Mouse (Mus musculus): ENCODE measurements around the gene Tlr7. TPM values are rescaled to one million over a fixed set of nuclear protein-coding genes. Genes with fewer than 3 reads are reported as not detected.
"Not testable (repeated sequence)": the region's sequence is repeated elsewhere in the genome, so short reads cannot be mapped to it uniquely, and the experiment has no call there.

Gene Tlr7
- total RNA-seq (2015; ENCODE audit: low replicate concordance) (5.8 and 15.5 TPM in 2 replicates), total RNA-seq (2017; ENCODE audit: low replicate concordance) (3.6 and 3.9 TPM in 2 replicates)

DNA sequence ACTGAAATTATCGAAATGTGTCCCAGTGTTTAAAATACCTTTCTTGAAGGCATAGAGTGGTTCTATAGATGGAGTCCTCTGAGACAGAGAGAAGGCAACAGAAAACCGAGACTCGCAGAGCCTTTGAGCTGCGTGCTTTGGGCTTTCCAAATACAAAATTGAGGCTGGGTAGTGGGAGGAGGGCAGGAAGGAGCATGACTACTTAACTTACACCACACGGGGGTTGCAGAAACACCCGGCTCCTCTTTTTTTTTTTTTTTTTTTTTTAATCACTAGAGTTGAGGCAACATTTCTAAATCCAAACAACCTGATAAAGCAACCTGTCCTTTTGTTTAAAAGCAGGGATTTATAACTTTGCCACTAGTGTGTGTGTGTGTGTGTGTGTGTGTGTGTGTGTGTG lies at the start of gene Tlr7:
TSS of gene Tlr7 (minus strand) at position 160 of the 400 bp plus-strand sequence.
- ATAC-seq (replicated peaks; ENCODE audit: low FRiP score, poor library complexity, severe bottlenecking): no peak

DNA sequence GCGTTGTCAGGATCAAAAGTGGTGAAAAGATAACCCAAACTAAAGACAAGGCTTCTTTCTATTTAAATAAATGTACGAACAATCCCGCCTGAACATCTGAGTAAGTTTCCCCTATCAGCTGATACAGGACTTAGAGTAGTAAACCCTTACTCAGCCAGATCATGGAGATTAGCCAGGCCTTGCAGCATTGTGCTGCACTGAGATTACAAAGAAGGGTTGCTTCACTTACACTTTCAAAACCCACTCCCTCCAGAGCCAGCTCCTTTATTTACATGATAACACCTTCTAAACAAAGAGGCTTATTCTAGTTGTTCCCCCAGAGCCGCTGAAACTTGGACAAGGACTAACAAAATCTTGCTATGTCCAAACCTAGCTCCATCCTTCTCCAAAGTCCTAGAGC lies 49.7 kb upstream of the Tlr7 start:
- no peak for ATAC-seq (replicated peaks; ENCODE audit: low FRiP score, poor library complexity, severe bottlenecking)

DNA sequence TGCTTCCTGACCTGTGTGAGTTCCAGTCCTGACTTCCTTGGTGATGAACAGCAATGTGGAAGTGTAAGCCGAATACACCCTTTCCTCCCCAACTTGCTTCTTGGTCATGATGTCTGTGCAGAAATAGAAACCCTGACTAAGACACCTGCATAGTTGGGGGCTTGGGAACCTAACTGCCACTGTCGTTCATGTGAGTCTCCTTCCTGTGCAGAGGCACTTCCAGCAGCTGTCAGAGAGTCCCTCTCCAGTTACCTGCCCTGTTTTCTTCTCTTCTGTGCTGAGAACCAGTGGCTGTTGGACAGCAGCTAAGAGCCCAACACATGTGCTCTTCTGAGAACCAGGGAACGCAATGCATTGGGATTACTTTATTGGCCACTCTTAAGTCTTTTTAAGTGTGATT lies 30.9 kb upstream of the Tlr7 start:
- not testable (repeated sequence) for ATAC-seq (replicated peaks; ENCODE audit: low FRiP score, poor library complexity, severe bottlenecking)

DNA sequence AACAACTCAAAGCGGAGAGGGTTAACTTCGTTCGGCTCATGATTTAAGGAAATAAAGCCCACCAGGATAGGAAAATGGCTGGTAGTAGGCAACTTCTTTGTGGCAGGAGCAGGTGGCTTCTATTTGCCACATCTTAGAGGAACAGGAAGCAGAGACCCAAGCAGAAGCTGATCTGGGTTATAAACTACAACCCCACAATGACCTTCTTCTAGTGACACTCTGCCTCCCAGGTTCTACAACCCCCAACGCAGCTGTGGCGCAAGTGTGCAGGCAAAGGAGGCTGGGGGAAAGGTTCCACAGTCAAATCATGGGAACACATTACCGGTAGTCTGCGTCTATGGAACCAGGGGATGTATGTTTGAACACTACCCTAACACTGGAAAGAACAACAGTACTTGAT lies 29.3 kb upstream of the Tlr7 start:
- no peak for ATAC-seq (replicated peaks; ENCODE audit: low FRiP score, poor library complexity, severe bottlenecking)

DNA sequence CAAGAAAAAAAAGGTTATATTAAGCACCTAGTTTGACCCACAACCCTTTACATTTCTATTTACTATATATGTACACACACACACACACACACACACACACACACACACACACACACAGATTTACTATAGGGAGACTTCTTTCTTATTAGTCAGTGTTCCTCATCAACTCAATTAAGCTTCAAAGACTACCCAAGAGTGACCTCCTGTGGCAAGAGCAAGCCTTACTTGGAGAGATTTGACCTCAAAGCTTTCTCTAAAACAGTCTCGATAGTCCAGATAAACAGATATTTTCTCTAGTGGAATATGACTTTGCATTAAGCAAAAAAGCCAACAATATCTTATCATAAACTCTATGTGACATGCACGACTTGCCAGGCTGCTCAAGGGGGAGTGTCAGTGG lies 27.1 kb upstream of the Tlr7 start:
- ATAC-seq (replicated peaks; ENCODE audit: low FRiP score, poor library complexity, severe bottlenecking): no peak

DNA sequence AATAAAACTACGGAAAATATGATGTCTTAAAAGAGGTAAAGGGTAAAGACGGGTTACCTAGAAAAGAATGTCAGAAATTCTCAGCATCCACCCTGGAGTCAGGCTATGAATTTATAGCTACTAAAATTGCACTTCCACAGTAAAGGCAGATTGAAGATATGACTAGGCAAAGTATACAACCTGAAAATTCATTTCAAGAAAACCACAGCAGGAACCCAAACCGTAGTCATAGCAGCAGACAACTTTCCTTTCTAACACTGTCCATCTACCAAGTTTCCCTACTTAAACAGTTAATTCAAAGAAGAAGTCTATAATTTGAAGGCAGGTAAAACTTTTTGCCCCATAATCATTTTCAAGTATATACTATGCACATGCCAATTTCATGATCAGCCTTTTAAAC lies 25.6 kb upstream of the Tlr7 start:
- no peak for ATAC-seq (replicated peaks; ENCODE audit: low FRiP score, poor library complexity, severe bottlenecking)

DNA sequence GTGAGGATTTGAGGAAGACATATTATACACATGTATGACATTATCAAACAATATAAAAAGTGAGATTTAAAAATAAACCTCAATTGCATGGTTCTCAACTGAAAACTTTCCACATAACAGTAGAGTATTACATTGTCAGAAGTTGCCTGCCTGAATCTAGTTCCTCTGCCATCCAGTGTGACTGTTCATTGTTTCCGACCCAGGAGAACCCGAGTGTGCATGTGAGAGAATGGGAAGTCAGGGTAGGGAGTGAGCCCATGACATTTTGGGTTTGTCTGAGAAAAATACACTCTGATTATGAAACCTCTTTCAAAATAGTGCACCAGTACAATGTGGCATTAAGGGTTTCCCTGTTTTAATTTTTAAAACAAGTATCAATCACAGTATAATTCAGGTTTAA lies 23.3 kb upstream of the Tlr7 start:
- ATAC-seq (replicated peaks; ENCODE audit: low FRiP score, poor library complexity, severe bottlenecking): no peak

DNA sequence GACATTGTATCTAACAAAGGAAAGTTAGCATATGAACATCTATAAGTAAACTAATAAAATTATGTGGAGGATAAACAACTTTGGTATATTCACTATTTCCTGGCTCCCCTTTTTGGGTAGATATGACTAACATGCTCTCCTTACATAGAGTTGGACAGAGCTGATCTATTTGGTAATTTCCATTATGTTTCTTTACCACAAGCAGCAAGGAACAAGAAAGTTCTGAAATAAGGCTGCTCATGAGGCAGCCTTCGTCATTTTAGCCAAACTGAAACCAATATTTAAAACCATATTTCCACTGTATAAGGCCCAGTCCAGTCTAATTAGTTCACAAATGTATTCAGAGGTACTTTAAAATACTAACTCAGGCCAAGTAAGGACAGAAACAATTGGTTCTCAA lies 16.1 kb upstream of the Tlr7 start:
- ATAC-seq (replicated peaks; ENCODE audit: low FRiP score, poor library complexity, severe bottlenecking): no peak

DNA sequence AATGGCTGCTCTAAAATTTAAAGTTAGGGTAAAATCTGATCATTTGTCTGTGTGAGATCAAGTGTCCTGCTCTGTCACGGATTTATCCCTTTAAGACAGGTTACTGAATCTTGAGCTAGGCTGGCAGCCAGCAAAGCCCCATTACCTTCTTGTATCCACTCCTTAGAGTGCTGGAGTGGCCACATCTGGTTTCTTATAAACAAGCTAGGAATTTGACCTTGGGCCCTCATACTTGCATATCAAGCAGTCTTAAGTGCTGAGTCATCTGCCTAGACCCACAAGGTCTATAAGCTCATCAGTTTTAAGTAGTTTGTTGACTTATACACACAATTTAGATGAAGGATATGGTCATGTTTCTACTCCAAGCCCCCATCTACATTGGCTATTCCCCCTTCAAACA lies 14.0 kb upstream of the Tlr7 start:
- ATAC-seq (replicated peaks; ENCODE audit: low FRiP score, poor library complexity, severe bottlenecking): no peak

DNA sequence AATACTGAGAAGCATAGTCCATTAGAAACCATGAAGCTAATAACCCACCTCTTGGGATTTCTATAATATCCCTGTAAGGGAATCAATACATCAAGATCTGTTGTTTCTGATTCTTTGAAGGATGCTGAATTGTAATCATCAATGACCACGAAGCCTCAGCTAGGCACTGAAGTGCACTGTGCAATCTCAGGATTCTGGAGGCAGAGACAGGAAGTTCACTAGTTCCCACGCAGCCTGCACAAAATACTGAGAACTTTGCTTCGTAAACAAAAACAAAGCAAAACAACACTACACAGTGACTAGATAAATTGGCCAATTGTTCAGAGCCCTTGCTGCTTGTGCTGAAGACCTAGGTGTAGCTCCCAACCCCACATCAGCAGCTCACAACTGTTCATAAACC lies 11.5 kb upstream of the Tlr7 start:
- ATAC-seq (replicated peaks; ENCODE audit: low FRiP score, poor library complexity, severe bottlenecking): no peak

DNA sequence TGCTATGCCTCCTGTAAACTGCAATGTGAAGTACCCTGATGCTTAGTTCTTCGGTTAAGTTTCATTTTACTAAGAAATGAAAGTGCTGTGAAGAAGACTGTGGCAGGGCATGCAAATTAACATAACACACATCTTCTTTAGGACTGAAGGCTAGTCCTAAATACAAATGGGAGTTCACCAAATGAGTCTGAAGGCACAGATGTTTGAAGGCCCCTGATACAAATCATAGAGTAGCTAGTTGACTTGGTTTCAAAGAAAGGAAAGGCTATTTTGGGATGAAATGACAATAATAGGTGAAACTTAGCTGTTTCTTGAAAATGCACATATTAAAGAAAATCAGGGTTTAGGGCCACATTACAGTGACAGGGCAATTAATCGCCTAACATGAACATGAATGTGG lies 9.8 kb upstream of the Tlr7 start:
- no peak for ATAC-seq (replicated peaks; ENCODE audit: low FRiP score, poor library complexity, severe bottlenecking)

DNA sequence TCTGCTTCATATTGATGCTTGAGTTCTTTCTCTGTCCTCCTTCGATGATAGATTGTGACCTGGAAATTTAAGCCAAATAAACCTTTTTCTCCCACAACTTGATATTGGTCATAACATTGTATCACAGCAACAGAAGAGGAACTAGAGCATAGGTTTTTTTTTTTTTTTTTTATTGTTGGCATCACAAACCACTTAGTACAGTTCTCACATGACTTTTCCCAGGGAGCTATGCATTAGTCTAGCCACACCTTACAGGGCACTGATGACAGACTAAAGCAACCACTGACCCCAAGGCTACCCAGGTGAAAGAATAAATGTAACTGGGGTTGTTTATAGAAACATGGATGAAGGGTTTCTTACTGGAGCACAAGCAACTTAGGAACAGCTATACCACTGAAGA lies 7.6 kb upstream of the Tlr7 start:
- no peak for ATAC-seq (replicated peaks; ENCODE audit: low FRiP score, poor library complexity, severe bottlenecking)

DNA sequence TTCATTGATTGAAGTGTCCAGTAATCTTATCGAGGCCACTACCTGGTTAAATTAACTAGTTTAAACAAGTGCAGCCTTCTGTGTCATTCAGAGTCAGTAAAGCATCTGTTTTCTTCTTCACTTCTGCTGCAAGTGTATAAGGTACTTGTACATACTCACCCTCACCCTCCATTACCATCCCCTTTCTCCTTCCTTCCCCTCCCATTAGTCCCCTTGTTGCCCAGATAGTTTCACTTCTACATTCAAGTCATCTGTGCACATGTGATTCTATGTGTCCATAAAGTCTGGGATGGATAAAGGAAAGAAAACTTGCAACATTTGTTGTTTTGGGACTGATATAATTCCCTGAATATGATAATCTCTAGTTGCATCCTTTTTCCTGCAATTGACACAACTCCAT lies 4.2 kb upstream of the Tlr7 start:
- ATAC-seq (replicated peaks; ENCODE audit: low FRiP score, poor library complexity, severe bottlenecking): no peak

DNA sequence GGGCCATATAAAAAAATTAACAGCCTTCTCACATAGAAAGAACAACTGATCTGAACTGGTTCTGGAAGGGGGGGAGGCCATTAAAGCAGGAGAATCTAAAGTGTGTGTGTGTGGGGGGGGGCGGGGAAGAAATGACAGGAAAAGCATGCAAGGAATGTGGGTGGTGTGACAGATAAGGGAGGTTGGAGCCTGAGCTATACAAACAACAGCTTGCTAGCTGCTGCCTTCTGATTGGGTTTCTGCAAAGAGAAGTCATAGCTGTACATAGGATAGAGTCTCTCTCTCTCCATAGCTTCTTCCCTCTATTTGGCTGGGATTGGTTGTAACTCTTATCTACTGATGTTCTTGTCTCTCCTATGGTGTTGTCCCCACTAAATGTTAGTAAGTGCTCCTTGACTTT lies 2.2 kb upstream of the Tlr7 start:
- no peak for ATAC-seq (replicated peaks; ENCODE audit: low FRiP score, poor library complexity, severe bottlenecking)

DNA sequence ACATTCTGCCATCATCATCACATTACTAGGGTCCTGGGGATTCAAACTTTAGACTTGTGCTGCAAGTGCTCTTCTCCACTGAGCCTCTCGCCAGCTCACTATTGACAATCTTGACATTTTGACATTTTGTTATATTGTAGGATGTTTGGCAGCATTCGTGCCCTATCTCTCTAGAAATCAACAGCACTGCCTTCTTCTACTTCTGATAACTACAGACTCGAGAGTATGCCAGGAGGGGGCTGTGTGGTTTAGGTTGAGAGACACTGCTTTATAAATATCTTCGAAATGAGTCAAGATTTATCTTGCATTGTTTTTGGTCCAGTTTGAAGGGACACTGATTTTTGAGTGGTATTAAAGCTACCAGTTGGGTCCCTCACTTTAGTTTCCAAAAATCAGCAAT lies 635 bp upstream of the Tlr7 start:
- ATAC-seq (replicated peaks; ENCODE audit: low FRiP score, poor library complexity, severe bottlenecking): no peak

DNA sequence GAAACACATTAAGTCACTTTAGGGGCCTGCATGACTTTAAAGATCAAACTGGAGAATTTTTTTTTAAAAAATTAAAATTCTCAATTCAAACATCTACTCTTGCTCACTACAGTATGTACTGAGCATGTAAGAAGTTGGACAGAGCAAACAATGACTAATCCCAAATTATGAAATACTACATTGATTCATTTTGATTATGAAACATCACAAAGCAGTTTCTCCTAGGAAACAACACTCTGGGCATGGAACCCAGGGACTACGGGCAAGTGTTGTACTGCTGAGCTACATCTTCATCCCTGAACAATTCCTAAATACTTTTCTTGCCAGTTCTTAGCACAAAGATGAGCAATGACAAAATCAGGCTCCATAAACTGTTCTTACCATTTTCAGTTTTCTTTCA lies 738 bp downstream of the Tlr7 start:
- ATAC-seq (replicated peaks; ENCODE audit: low FRiP score, poor library complexity, severe bottlenecking): no peak

DNA sequence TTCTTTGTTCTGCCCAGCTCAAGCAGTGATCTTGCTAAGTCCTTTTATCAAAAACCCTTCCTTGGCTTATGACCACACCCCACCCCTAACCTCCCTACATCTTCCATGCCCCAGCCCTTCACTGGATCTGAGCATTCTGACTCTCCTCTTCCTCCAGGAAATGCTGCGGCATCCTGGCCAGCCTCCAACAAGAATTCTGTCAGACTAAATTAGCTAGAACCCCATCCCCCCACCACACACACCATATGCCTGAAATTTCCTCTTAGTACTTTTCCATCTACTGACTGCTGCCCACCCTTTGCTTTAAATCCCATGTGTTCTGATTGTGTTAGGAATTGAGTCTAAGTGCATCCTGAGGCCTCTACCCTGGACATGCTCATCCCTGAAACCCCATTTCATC lies 1.3 kb downstream of the Tlr7 start:
- ATAC-seq (replicated peaks; ENCODE audit: low FRiP score, poor library complexity, severe bottlenecking): no peak

DNA sequence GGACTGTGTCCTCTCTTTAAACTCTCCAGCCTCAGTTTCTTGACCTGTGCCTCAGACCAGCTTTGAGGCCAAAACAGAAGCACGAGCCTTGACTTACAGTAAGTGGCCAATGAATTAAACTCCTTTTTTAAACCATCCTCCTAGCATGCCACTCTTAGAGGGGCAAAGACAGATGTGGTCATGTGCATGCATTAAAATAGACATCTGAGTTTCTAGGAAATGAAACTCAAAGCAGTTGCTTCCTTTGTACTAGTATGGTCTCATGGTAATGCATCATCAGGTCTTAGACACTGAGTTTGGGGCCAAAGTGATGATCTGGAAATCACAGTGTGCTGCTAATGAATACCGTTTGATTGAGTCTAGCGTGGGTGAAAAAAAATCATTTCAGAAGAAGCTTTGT lies 1.8 kb downstream of the Tlr7 start:
- ATAC-seq (replicated peaks; ENCODE audit: low FRiP score, poor library complexity, severe bottlenecking): no peak

DNA sequence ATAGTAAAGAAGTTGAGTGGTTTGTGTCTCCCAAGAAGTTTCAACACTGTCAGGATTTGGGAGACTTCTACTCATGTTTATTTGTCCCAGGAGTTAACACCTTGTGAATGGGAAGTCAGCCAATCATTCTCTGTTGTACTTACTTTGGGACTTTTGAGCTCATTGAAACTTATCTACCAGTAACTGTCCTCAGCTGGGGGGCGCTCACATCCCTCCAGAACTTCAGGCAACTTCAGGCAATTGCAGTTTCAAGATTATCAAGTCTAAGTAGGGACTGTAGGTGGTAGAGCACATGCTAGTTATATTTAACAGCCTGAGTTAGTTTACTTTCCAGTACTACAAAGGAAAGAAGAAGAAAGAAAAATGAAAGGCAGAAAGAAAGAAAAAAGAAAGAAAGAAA lies 6.6 kb downstream of the Tlr7 start:
- ATAC-seq (replicated peaks; ENCODE audit: low FRiP score, poor library complexity, severe bottlenecking): no peak

DNA sequence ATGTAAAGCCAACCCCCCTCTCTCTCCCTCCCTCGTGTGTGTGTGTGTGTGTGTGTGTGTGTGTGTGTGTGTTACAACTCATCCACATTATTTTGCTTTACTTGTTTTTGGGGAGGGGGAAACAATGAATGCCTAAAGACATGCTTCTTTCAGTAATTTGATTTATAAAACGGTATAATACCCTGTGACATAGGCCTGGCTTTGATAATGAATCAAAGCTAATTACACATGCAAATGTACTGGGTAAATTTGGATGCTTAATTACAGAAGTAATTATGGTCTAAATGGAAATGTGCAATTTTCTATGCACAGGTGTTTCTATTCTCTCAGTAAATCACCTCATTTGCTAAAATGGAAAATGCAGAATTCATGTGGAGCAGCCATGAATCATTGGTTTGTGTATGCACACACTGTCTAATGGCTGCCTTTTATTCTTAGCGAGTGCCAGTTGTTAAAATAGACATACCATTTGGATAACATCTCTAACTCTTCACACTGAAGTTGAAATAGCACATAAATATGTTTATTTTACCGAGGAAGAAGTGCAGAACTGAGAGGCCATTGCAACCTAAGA lies 9.0 kb downstream of the Tlr7 start:
- ATAC-seq (replicated peaks; ENCODE audit: low FRiP score, poor library complexity, severe bottlenecking): no peak

DNA sequence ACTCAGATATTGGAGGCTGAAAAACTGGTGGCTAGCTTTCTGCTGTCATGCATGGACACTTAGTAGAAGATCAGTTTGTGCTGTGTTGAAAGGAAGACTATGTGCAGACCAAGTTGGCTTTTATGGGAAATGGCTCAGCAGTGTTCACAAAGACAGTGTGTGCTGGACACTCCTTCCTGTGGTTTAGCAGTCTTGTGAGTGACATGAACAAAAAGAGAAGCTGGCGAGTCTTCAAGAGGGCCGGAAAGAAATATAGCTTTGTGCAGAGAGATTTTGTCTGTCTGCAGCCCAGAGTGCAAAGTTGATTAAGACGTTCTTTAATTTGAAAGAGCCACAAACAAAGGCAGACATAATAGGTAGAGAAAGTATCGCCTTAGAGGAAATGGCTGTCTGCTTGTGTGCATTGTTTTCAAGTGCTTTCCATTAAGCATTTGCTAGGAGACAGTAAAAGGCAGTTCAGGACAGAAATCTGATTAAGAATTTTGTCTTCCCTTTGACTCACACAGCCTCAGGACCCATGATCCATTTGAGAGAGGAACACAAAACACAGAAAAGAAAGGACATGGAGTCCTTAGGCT lies 11.4 kb downstream of the Tlr7 start:
- ATAC-seq (replicated peaks; ENCODE audit: low FRiP score, poor library complexity, severe bottlenecking): no peak

DNA sequence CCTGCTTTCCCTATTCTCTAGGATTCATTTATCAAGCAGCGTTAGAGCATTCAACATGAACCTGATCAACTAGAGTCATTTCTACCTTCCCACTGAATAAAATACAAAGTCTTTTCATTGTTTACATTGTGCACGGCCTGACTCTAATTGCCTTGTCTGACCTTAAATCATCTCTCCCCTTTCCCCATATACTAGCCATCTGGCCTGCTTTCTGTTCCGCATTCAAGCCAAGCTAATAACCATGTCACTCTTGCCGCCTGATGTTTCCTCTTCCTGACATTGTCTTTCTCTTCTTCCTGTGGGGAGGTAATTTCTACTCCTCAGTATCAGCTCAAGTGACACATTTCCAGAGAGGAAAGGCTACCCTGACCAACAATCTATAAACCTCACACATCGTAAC lies 14.6 kb downstream of the Tlr7 start:
- ATAC-seq (replicated peaks; ENCODE audit: low FRiP score, poor library complexity, severe bottlenecking): no peak
